Mouse (Mus musculus): ENCODE measurements around the gene Krt15. TPM values are rescaled to one million over a fixed set of nuclear protein-coding genes. Genes with fewer than 3 reads are reported as not detected.

The Krt15 gene
- total RNA-seq (2017) = 1.4 and 2.3 TPM in 2 replicates

GRCm38 (mm10) chr11:100135731-100136130, at the start of gene Krt15:
TSS of gene Krt15 (minus strand) at chr11:100135928.
- ATAC-seq (ENCODE audit: extremely low read depth, insufficient number of reproducible peaks, low FRiP score, poor library complexity, severe bottlenecking) = no peak

GRCm38 (mm10) chr11:100181725-100182124, 46.0 kb upstream of the Krt15 start:
- no peak for ATAC-seq (ENCODE audit: extremely low read depth, insufficient number of reproducible peaks, low FRiP score, poor library complexity, severe bottlenecking)

- no peak for ATAC-seq (ENCODE audit: extremely low read depth, insufficient number of reproducible peaks, low FRiP score, poor library complexity, severe bottlenecking)
Observed at GRCm38 (mm10) chr11:100179260-100179659, 43.5 kb upstream of the Krt15 start.

GRCm38 (mm10) chr11:100178307-100178706, 42.6 kb upstream of the Krt15 start:
- ATAC-seq (ENCODE audit: extremely low read depth, insufficient number of reproducible peaks, low FRiP score, poor library complexity, severe bottlenecking) = no peak

GRCm38 (mm10) chr11:100176791-100177190, 41.1 kb upstream of the Krt15 start:
- no peak for ATAC-seq (ENCODE audit: extremely low read depth, insufficient number of reproducible peaks, low FRiP score, poor library complexity, severe bottlenecking)

- no peak for ATAC-seq (ENCODE audit: extremely low read depth, insufficient number of reproducible peaks, low FRiP score, poor library complexity, severe bottlenecking)
Observed at GRCm38 (mm10) chr11:100168765-100169762, 33.3 kb upstream of the Krt15 start.

- ATAC-seq (ENCODE audit: extremely low read depth, insufficient number of reproducible peaks, low FRiP score, poor library complexity, severe bottlenecking) = no peak
Observed at GRCm38 (mm10) chr11:100168071-100168470, 32.3 kb upstream of the Krt15 start.

GRCm38 (mm10) chr11:100164392-100164791, 28.7 kb upstream of the Krt15 start:
- no peak for ATAC-seq (ENCODE audit: extremely low read depth, insufficient number of reproducible peaks, low FRiP score, poor library complexity, severe bottlenecking)

GRCm38 (mm10) chr11:100157908-100158477, 22.3 kb upstream of the Krt15 start:
- ATAC-seq (ENCODE audit: extremely low read depth, insufficient number of reproducible peaks, low FRiP score, poor library complexity, severe bottlenecking) = no peak

GRCm38 (mm10) chr11:100157331-100157730, 21.6 kb upstream of the Krt15 start:
- no peak for ATAC-seq (ENCODE audit: extremely low read depth, insufficient number of reproducible peaks, low FRiP score, poor library complexity, severe bottlenecking)

- ATAC-seq (ENCODE audit: extremely low read depth, insufficient number of reproducible peaks, low FRiP score, poor library complexity, severe bottlenecking) = no peak
Observed at GRCm38 (mm10) chr11:100155497-100156255, 19.9 kb upstream of the Krt15 start.

- ATAC-seq (ENCODE audit: extremely low read depth, insufficient number of reproducible peaks, low FRiP score, poor library complexity, severe bottlenecking) = no peak
Observed at GRCm38 (mm10) chr11:100148615-100149330, 13.0 kb upstream of the Krt15 start, which contains the start of gene Krt19. TSS of gene Krt19 (minus strand) at chr11:100148665.

GRCm38 (mm10) chr11:100147566-100148353, 12.0 kb upstream of the Krt15 start:
- no peak for ATAC-seq (ENCODE audit: extremely low read depth, insufficient number of reproducible peaks, low FRiP score, poor library complexity, severe bottlenecking)

GRCm38 (mm10) chr11:100145858-100146560, 10.3 kb upstream of the Krt15 start:
- ATAC-seq (ENCODE audit: extremely low read depth, insufficient number of reproducible peaks, low FRiP score, poor library complexity, severe bottlenecking) = no peak

GRCm38 (mm10) chr11:100145104-100145503, 9.4 kb upstream of the Krt15 start:
- no peak for ATAC-seq (ENCODE audit: extremely low read depth, insufficient number of reproducible peaks, low FRiP score, poor library complexity, severe bottlenecking)

GRCm38 (mm10) chr11:100140966-100141365, 5.2 kb upstream of the Krt15 start:
- ATAC-seq (ENCODE audit: extremely low read depth, insufficient number of reproducible peaks, low FRiP score, poor library complexity, severe bottlenecking) = no peak

- no peak for ATAC-seq (ENCODE audit: extremely low read depth, insufficient number of reproducible peaks, low FRiP score, poor library complexity, severe bottlenecking)
Observed at GRCm38 (mm10) chr11:100139391-100139790, 3.7 kb upstream of the Krt15 start.

Data from neutrophil, adult 5-6 weeks (primary cell).